Mouse (Mus musculus): ENCODE data around the gene Castor1. TPM values are rescaled to one million over a fixed set of nuclear protein-coding genes. Genes with fewer than 3 reads are reported as not detected.

Castor1 gene
- polyA plus RNA-seq, 1 experiment, result 20.5 TPM

- no peak for DNase-seq (ENCODE audit: low read depth)
Measured at GRCm38 (mm10) chr11:4262847-4263246, 44.8 kb downstream of the Castor1 start.

DNA sequence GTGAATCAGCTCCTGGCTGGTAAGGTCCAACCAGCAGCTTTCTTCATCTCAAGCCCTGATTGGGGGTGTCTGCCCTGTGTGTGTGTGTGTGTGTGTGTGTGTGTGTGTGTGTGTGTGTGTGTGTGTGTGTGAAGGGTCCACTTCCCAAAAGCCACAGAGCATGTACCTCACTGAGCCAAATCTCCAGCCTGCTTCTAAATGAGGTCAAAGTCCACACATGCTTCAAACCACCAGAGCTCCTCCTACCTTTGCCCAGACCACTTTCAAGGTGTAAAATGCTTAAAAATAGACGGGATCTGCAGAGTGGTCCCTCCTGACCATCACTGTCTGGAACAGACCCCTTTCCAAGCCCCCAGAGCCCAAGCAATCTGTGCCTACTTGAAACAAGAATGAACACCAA lies 45.3 kb downstream of the Castor1 start:
- DNase-seq (ENCODE audit: low read depth), result no peak

DNA sequence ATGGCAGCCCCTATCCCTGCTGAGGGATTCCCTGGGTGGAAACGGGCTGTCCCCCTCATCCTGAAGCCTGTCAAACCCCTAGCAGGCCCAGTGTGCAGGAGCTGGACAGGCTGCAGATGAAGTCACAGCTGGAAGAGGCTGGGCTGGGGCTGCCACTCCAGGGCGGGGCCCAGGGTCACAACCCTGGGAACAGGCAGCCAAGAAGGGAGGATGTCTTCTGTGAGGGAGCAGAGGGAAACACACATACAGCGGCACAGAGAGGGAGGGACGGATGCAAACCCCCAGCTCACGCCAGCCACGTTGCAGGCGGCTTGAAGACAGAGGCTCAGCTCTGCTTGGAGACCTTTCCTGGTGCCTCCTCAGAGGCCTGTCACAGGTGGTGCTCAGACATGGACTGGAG lies 46.0 kb downstream of the Castor1 start:
- DNase-seq (ENCODE audit: low read depth), result no peak

GRCm38 (mm10) chr11:4266271-4267201 lies 48.5 kb downstream of the Castor1 start:
- no peak for DNase-seq (ENCODE audit: low read depth)

GRCm38 (mm10) chr11:4267202-4267578 lies 49.2 kb downstream of the Castor1 start:
- DNase-seq (ENCODE audit: low read depth), result no peak

DNA sequence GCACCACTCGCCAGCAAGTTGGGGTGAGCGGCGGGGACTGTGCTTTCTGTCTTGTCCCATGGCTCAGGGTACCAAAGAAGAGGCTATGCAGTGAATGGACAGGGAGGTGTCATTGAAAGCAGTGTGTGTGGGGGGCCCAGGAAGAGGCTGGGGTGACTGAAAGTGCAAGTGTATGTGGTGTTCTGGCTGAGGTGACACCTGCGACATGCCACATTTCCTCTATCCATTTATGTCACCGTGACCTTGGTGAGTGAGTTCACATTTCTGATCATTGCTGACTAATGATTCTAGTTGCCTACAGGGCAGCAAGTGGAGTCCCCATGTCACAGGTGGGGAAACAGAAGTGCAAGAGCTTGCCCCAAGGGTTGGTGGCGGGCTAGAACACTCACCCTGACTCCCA lies 50.5 kb downstream of the Castor1 start:
- no peak for DNase-seq (ENCODE audit: low read depth)

DNA sequence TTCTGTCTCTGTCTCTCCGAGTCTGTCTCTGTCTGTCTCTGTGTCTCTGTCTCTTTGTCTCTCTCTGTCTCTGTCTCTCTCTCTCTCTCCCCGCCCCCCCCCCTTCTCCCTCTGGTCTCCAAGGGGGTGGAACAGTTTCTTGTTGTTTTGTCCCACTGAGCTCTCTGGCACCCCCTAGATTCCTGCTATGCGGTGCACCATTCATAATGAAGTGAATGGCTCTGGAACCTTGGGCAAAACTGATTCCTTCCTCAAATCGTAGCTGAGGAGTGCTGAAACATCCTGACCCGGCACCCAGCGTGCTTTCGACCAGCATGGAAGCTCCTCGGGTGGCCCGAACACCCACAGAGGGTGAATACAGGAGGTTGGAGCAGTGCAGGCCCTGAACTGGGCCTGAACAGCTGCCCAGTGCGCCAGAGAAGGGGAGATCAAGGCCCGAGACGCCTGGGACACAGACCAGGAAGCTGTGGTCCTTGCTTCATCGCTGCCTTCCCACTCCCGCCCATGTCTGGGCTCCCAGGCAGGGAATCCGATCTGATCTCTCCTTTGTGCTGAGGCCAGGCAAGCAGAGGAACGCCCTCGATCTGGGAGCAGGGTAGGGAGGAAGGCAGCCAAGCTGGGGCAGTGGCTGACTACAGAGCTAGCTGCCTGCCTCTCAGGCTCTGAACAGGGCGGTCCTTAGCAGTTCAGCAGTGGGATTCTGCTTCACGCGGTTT lies 52.9 kb downstream of the Castor1 start:
- DNase-seq (ENCODE audit: low read depth), result no peak

- no peak for DNase-seq (ENCODE audit: low read depth)
Measured at GRCm38 (mm10) chr11:4271544-4271943, 53.5 kb downstream of the Castor1 start.

Other genes with a start within 250 kb of the Castor1 start
- not detected in 2 replicates for gene 4930556J24Rik, start 241.4 kb upstream of the Castor1 start, polyA plus RNA-seq (2012; rRNA removed)
- 1.1 and 1.3 TPM in 2 replicates for gene Gal3st1, start 234.6 kb upstream of the Castor1 start, polyA plus RNA-seq (2012; rRNA removed)
- 3.8 and 4.6 TPM in 2 replicates for gene Sec14l4, start 186.8 kb upstream of the Castor1 start, polyA plus RNA-seq (2012; rRNA removed)
- gene Sec14l3, start 153.4 kb upstream of the Castor1 start, polyA plus RNA-seq (2012; rRNA removed), result 0.07 and 0.71 TPM in 2 replicates
- 7.9 and 9.5 TPM in 2 replicates for gene Mtfp1, start 122.8 kb upstream of the Castor1 start, polyA plus RNA-seq (2012; rRNA removed)
- gene Sec14l2, start 94.8 kb upstream of the Castor1 start, polyA plus RNA-seq (2012; rRNA removed), result 15.2 and 19.6 TPM in 2 replicates
- 21.2 and 23.4 TPM in 2 replicates for gene Rnf215, start 83.0 kb upstream of the Castor1 start, polyA plus RNA-seq (2012; rRNA removed)
- 8.5 and 9.3 TPM in 2 replicates for gene Ccdc157, start 57.9 kb upstream of the Castor1 start, polyA plus RNA-seq (2012; rRNA removed)
- gene Sf3a1, start 57.9 kb upstream of the Castor1 start, polyA plus RNA-seq (2012; rRNA removed), result 22.0 and 24.0 TPM in 2 replicates
- gene Tbc1d10a, start 31.4 kb upstream of the Castor1 start, polyA plus RNA-seq (2012; rRNA removed), result 46.5 and 50.7 TPM in 2 replicates
- gene Osm, start 18.2 kb downstream of the Castor1 start, polyA plus RNA-seq (2012; rRNA removed), result 0.14 and 0.38 TPM in 2 replicates
- 1.4 and 2.4 TPM in 2 replicates for gene Lif, start 39.3 kb downstream of the Castor1 start, polyA plus RNA-seq (2012; rRNA removed)
- 0.16 TPM in 1 of 2 replicates, not detected in the other for gene Hormad2, start 222.9 kb downstream of the Castor1 start, polyA plus RNA-seq (2012; rRNA removed)